Mouse (Mus musculus) midbrain, embryonic 14.5 days (tissue): ENCODE data around the gene Atp6ap1l. TPM values are rescaled to one million over a fixed set of nuclear protein-coding genes. Genes with fewer than 3 reads are reported as not detected.

Experiments used
- ATAC-seq: fragments of 200-750 bp; cut with Nextera tagmentation; 2 replicates; pipeline ENCODE4 v1.8.0; 2017; ENCODE audit warnings: moderate number of reproducible peaks, moderate library complexity; ENCODE audit not compliant: low FRiP score, low TSS enrichment
- DNase-seq: peaks from one replicate; pipeline ENCODE4 v3.0.0-alpha.2; 2015
- H3K27ac ChIP-seq: fragments of 300-500 bp; sonication (generic); replicated peaks from 2 replicates; pipeline ENCODE4 v1.5.1; 2014; ENCODE audit warnings: mild to moderate bottlenecking, low read depth, low read length, moderate library complexity
- H3K27me3 ChIP-seq: fragments of 300-500 bp; sonication (generic); 2 replicates; pipeline ENCODE4 v1.6.1; 2014; ENCODE audit warnings: low read length, control low read depth, mixed read lengths; ENCODE audit not compliant: control insufficient read depth, insufficient read depth
- H3K36me3 ChIP-seq: fragments of 300-500 bp; sonication (generic); 2 replicates; pipeline ENCODE4 v1.6.1; 2014; ENCODE audit warnings: low read length, control low read depth; ENCODE audit not compliant: control insufficient read depth, insufficient read depth
- H3K4me1 ChIP-seq: fragments of 300-500 bp; sonication (generic); 2 replicates; pipeline ENCODE4 v1.6.1; 2014; ENCODE audit warnings: mild to moderate bottlenecking, antibody characterized with exemption, low read length, control low read depth; ENCODE audit not compliant: control insufficient read depth, insufficient read depth
- H3K4me2 ChIP-seq: fragments of 300-500 bp; sonication (generic); 2 replicates; pipeline ENCODE4 v1.6.1; 2014; ENCODE audit warnings: mild to moderate bottlenecking, low read length, moderate library complexity
- H3K4me3 ChIP-seq: fragments of 300-500 bp; sonication (generic); replicated peaks from 2 replicates; pipeline ENCODE4 v1.5.1; 2014; ENCODE audit warnings: low read depth, low read length
- H3K9ac ChIP-seq: fragments of 300-500 bp; sonication (generic); replicated peaks from 2 replicates; pipeline ENCODE4 v1.6.1; 2014; ENCODE audit warnings: mild to moderate bottlenecking, low read length, moderate library complexity
- H3K9me3 ChIP-seq: fragments of 300-500 bp; sonication (generic); 2 replicates; pipeline ENCODE4 v1.6.1; 2016; ENCODE audit warnings: low read length, control low read depth, mixed read lengths; ENCODE audit not compliant: control insufficient read depth
- WGBS: fragments of 180-500 bp; shearing (Covaris S2); extraction: QIAGEN DNeasy Blood & Tissue Kit; methylation state at CpG from one replicate; pipeline ENCODE4 v1.1.7; 2014; 5-methylcytosine and 5-hydroxymethylcytosine counted together
- polyA plus RNA-seq: library from polyadenylated mRNA; unstranded; fragments of >200 nt; fragmentation: Nextera tagmentation; extraction: Ambion mirVana; gene quantifications from 2 replicates; pipeline ENCODE4 v1.2.1, GENCODE M21; 2014

The Atp6ap1l gene
- polyA plus RNA-seq, 1 experiment from 2014 or later, result 0.91 TPM

DNA sequence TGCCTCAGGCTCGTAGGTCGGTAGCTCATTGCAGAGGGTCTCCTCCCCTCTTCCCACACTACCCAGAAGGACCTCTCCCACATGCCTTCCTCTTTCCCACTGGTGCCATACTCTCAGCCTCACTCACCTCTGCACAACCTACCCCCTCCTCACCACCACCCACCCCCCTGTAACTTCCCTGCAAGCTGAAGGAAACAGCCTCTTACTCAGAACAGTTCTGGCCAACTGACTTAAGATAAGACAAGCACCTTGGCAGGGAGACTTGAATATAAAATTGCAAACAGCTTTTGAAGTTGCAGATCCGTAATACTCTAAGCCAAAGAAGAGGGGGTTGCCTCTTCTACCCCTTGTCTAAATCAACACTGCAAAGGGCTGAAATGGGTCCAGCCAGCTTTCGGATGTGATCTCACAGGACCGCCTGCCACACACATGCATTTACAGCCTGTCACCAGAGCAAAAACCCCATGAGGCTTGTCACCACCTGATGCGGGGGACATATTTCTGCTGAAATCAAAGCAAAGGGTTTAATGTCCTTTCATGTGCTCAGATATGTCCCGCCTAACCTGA, 71.4 kb downstream of the Atp6ap1l start:
- WGBS, result 86% methylated on average over 7 of the region's 7 CpGs
- no peak for DNase-seq
- H3K4me1 ChIP-seq, result no peaks in the 10 kb centered on the region
- H3K27ac ChIP-seq, result no peak overlapping the region
- no peak overlapping the region for H3K4me3 ChIP-seq
- no peaks in the 10 kb centered on the region for H3K36me3 ChIP-seq
- H3K9ac ChIP-seq, result no peak overlapping the region
- ATAC-seq, result no peak
- no peaks in the 10 kb centered on the region for H3K27me3 ChIP-seq
- no peaks in the 10 kb centered on the region for H3K9me3 ChIP-seq
- no peak overlapping the region for H3K4me2 ChIP-seq

Other genes with a start within 250 kb of the Atp6ap1l start
- 160 TPM in 2 replicates for gene Rps23, start 17.6 kb upstream of the Atp6ap1l start, polyA plus RNA-seq